Mouse (Mus musculus): ENCODE data around the gene Rassf1. TPM values are rescaled to one million over a fixed set of nuclear protein-coding genes. Genes with fewer than 3 reads are reported as not detected.

The Rassf1 gene
- polyA plus RNA-seq, 1 experiment from 2014 or later = 66.5 TPM

Other genes starting within 250 kb of the Rassf1 start
- gene Hemk1, start 213.2 kb upstream of the Rassf1 start, polyA plus RNA-seq (2014; fragmentation: Nextera tagmentation; extraction: Ambion mirVana) = 9.8 and 10.8 TPM in 2 replicates
- gene 6430571L13Rik, start 211.0 kb upstream of the Rassf1 start, polyA plus RNA-seq (2014; fragmentation: Nextera tagmentation; extraction: Ambion mirVana) = 0.96 and 1.2 TPM in 2 replicates
- gene Cacna2d2, start 151.9 kb upstream of the Rassf1 start, polyA plus RNA-seq (2014; fragmentation: Nextera tagmentation; extraction: Ambion mirVana) = 0.88 and 0.93 TPM in 2 replicates
- gene Tmem115, start 17.6 kb upstream of the Rassf1 start, polyA plus RNA-seq (2014; fragmentation: Nextera tagmentation; extraction: Ambion mirVana) = 53.1 and 56.1 TPM in 2 replicates
- gene Cyb561d2, start 9.4 kb upstream of the Rassf1 start, polyA plus RNA-seq (2014; fragmentation: Nextera tagmentation; extraction: Ambion mirVana) = 24.7 and 27.0 TPM in 2 replicates
- 35.0 and 35.4 TPM in 2 replicates for gene Nprl2, start 9.3 kb upstream of the Rassf1 start, polyA plus RNA-seq (2014; fragmentation: Nextera tagmentation; extraction: Ambion mirVana)
- gene Zmynd10, start 4.3 kb upstream of the Rassf1 start, polyA plus RNA-seq (2014; fragmentation: Nextera tagmentation; extraction: Ambion mirVana) = 2.8 and 8.2 TPM in 2 replicates
- gene Tusc2, start 11.7 kb downstream of the Rassf1 start, polyA plus RNA-seq (2014; fragmentation: Nextera tagmentation; extraction: Ambion mirVana) = 43.1 and 45.2 TPM in 2 replicates
- gene Hyal2, start 16.4 kb downstream of the Rassf1 start, polyA plus RNA-seq (2014; fragmentation: Nextera tagmentation; extraction: Ambion mirVana) = 106 and 112 TPM in 2 replicates
- 5.6 and 6.8 TPM in 2 replicates for gene Hyal1, start 25.4 kb downstream of the Rassf1 start, polyA plus RNA-seq (2014; fragmentation: Nextera tagmentation; extraction: Ambion mirVana)
- gene Naa80, start 27.3 kb downstream of the Rassf1 start, polyA plus RNA-seq (2014; fragmentation: Nextera tagmentation; extraction: Ambion mirVana) = 15.9 and 18.0 TPM in 2 replicates
- gene Hyal3, start 29.3 kb downstream of the Rassf1 start, polyA plus RNA-seq (2014; fragmentation: Nextera tagmentation; extraction: Ambion mirVana) = 1.2 and 1.4 TPM in 2 replicates
- 46.7 and 52.3 TPM in 2 replicates for gene Ifrd2, start 36.1 kb downstream of the Rassf1 start, polyA plus RNA-seq (2014; fragmentation: Nextera tagmentation; extraction: Ambion mirVana)
- 18.0 and 18.2 TPM in 2 replicates for gene Sema3b, start 57.7 kb downstream of the Rassf1 start, polyA plus RNA-seq (2014; fragmentation: Nextera tagmentation; extraction: Ambion mirVana)
- 380 and 416 TPM in 2 replicates for gene Gnai2, start 83.8 kb downstream of the Rassf1 start, polyA plus RNA-seq (2014; fragmentation: Nextera tagmentation; extraction: Ambion mirVana)
- 7.0 and 7.8 TPM in 2 replicates for gene Slc38a3, start 118.0 kb downstream of the Rassf1 start, polyA plus RNA-seq (2014; fragmentation: Nextera tagmentation; extraction: Ambion mirVana)
- gene Gnat1, start 128.2 kb downstream of the Rassf1 start, polyA plus RNA-seq (2014; fragmentation: Nextera tagmentation; extraction: Ambion mirVana) = 0.79 and 1.5 TPM in 2 replicates
- 32.8 and 36.9 TPM in 2 replicates for gene Sema3f, start 158.9 kb downstream of the Rassf1 start, polyA plus RNA-seq (2014; fragmentation: Nextera tagmentation; extraction: Ambion mirVana)
- gene Rbm5, start 219.4 kb downstream of the Rassf1 start, polyA plus RNA-seq (2014; fragmentation: Nextera tagmentation; extraction: Ambion mirVana) = 145 and 159 TPM in 2 replicates